Mouse (Mus musculus): ENCODE results near the gene Ppp1r16b.

GRCm38 (mm10) chr2:158687804-158688241 is 22.6 kb downstream of the Ppp1r16b start:
- no peak for TF ChIP-seq CTCF (IDR thresholded peaks at IDR 0.05; ENCODE audit: borderline replicate concordance, insufficient read depth, low read depth, low read length)
- TF ChIP-seq POLR2A (IDR thresholded peaks at IDR 0.05; ENCODE audit: borderline replicate concordance, insufficient read depth, low read length): no peak
